Mouse (Mus musculus) hindbrain, embryonic 11.5 days (tissue): ENCODE measurements around the gene Wfs1. TPM values are rescaled to one million over a fixed set of nuclear protein-coding genes. Genes with fewer than 3 reads are reported as not detected.
A peak's percentile ranks its signal among the peaks of the same experiment; 100 is the strongest.

Experiments
- ATAC-seq: fragments of 200-750 bp; cut with Nextera tagmentation; 2 replicates; pipeline ENCODE4 v1.8.0; 2017; ENCODE audit warnings: mild to moderate bottlenecking, moderate TSS enrichment, moderate library complexity; ENCODE audit not compliant: low FRiP score
- DNase-seq: peaks from one replicate; pipeline ENCODE4 v3.0.0-alpha.2; 2015; ENCODE audit warnings: low spot score
- H3K27ac ChIP-seq: fragments of 300-500 bp; sonication (generic); 2 replicates; pipeline ENCODE4 v1.5.1; 2014; ENCODE audit warnings: mild to moderate bottlenecking, low read depth, low read length
- H3K27me3 ChIP-seq: fragments of 300-500 bp; sonication (generic); 2 replicates; pipeline ENCODE4 v1.6.1; 2014; ENCODE audit warnings: mild to moderate bottlenecking, low read length, moderate library complexity, mixed read lengths; ENCODE audit not compliant: control insufficient read depth, insufficient read depth
- H3K36me3 ChIP-seq: fragments of 300-500 bp; sonication (generic); 2 replicates; pipeline ENCODE4 v1.6.1; 2014; ENCODE audit warnings: mild to moderate bottlenecking, low read length, moderate library complexity, mixed read lengths; ENCODE audit not compliant: control insufficient read depth, insufficient read depth
- H3K4me1 ChIP-seq: fragments of 300-500 bp; sonication (generic); replicated peaks from 2 replicates; pipeline ENCODE4 v1.6.1; 2014; ENCODE audit warnings: low read length, mixed read lengths; ENCODE audit not compliant: control insufficient read depth, insufficient read depth
- H3K4me2 ChIP-seq: fragments of 300-500 bp; sonication (generic); replicated peaks from 2 replicates; pipeline ENCODE4 v1.6.1; 2014; ENCODE audit warnings: mild to moderate bottlenecking, low read depth, low read length
- H3K4me3 ChIP-seq: fragments of 300-500 bp; sonication (generic); 2 replicates; pipeline ENCODE4 v1.5.1; 2014; ENCODE audit warnings: low read depth, low read length
- H3K9ac ChIP-seq: fragments of 300-500 bp; sonication (generic); 2 replicates; pipeline ENCODE4 v1.6.1; 2014; ENCODE audit warnings: low read depth, low read length
- H3K9me3 ChIP-seq: fragments of 300-500 bp; sonication (generic); 2 replicates; pipeline ENCODE4 v1.6.1; 2016; ENCODE audit warnings: low read length; ENCODE audit not compliant: control insufficient read depth
- WGBS: fragments of 180-500 bp; shearing (Covaris S2); extraction: QIAGEN DNeasy Blood & Tissue Kit; methylation state at CpG from one replicate; pipeline ENCODE4 v1.1.7; 2014; 5-methylcytosine and 5-hydroxymethylcytosine counted together
- polyA plus RNA-seq: library from polyadenylated mRNA; unstranded; fragments of >200 nt; fragmentation: Nextera tagmentation; extraction: Ambion mirVana; gene quantifications from 2 replicates; pipeline ENCODE4 v1.2.1, GENCODE M21; 2014

The Wfs1 gene
- polyA plus RNA-seq, 1 experiment from 2014 or later: 6.0 TPM

- no peak for DNase-seq
- Histone ChIP-seq H3K27ac (no peak overlapping the region), H3K4me1 (no peaks in the 10 kb centered on the region), H3K27me3 (no peaks in the 10 kb centered on the region), H3K4me3 (no peak overlapping the region), H3K9ac (no peak overlapping the region), H3K9me3 (no peaks in the 10 kb centered on the region), H3K4me2 (no peak overlapping the region), H3K36me3 (no peaks in the 10 kb centered on the region)
- 73% methylated on average over 3 of the region's 3 CpGs for WGBS
- ATAC-seq: no peak
These were observed 59.6 kb downstream of the Wfs1 start for GRCm38 (mm10) chr5:36929376-36929775.

GRCm38 (mm10) chr5:36928701-36929100 is 60.3 kb downstream of the Wfs1 start:
- Histone ChIP-seq H3K27ac (no peak overlapping the region), H3K4me3 (no peak overlapping the region), H3K36me3 (no peaks in the 10 kb centered on the region), H3K4me2 (no peak overlapping the region), H3K4me1 (no peaks in the 10 kb centered on the region), H3K27me3 (no peaks in the 10 kb centered on the region), H3K9ac (no peak overlapping the region), H3K9me3 (no peaks in the 10 kb centered on the region)
- ATAC-seq (no peak), DNase-seq (peak; percentile 60)
- 46% methylated on average over 4 of the region's 4 CpGs for WGBS

- H3K36me3 ChIP-seq: no peaks in the 10 kb centered on the region
- WGBS: 52% methylated on average over 11 of the region's 11 CpGs
These were observed 64.9 kb downstream of the Wfs1 start for GRCm38 (mm10) chr5:36923826-36924700.

GRCm38 (mm10) chr5:36922811-36923210 is 66.2 kb downstream of the Wfs1 start:
- H3K9me3 ChIP-seq: no peaks in the 10 kb centered on the region
- no peaks in the 10 kb centered on the region for H3K4me1 ChIP-seq
- no peak overlapping the region for H3K4me2 ChIP-seq
- no peak overlapping the region for H3K27ac ChIP-seq
- H3K9ac ChIP-seq: no peak overlapping the region
- ATAC-seq (no peak), DNase-seq (no peak)
- WGBS: 74% methylated on average over 10 of the region's 10 CpGs
- no peaks in the 10 kb centered on the region for H3K36me3 ChIP-seq
- no peaks in the 10 kb centered on the region for H3K27me3 ChIP-seq
- no peak overlapping the region for H3K4me3 ChIP-seq

More at GRCm38 (mm10) chr5:36923826-36924700, 64.9 kb downstream of the Wfs1 start:
- H3K27me3 ChIP-seq: no peaks in the 10 kb centered on the region
- H3K9ac ChIP-seq: no peak overlapping the region
- no peak overlapping the region for H3K4me2 ChIP-seq
- no peak overlapping the region for H3K4me3 ChIP-seq
- H3K4me1 ChIP-seq: no peaks in the 10 kb centered on the region
- no peaks in the 10 kb centered on the region for H3K9me3 ChIP-seq
- no peak overlapping the region for H3K27ac ChIP-seq
- ATAC-seq (no peak), DNase-seq (no peak)

GRCm38 (mm10) chr5:36921871-36922270 is 67.1 kb downstream of the Wfs1 start:
- no peak overlapping the region for H3K27ac ChIP-seq
- no peak overlapping the region for H3K4me3 ChIP-seq
- WGBS: 94% methylated on average over 1 of the region's 1 CpGs
- ATAC-seq (no peak), DNase-seq (no peak)
- no peak overlapping the region for H3K4me2 ChIP-seq
- no peaks in the 10 kb centered on the region for H3K9me3 ChIP-seq
- no peaks in the 10 kb centered on the region for H3K27me3 ChIP-seq
- no peak overlapping the region for H3K9ac ChIP-seq
- H3K36me3 ChIP-seq: no peaks in the 10 kb centered on the region
- H3K4me1 ChIP-seq: no peaks in the 10 kb centered on the region

- Histone ChIP-seq H3K36me3 (no peaks in the 10 kb centered on the region), H3K4me1 (no peaks in the 10 kb centered on the region), H3K27me3 (no peaks in the 10 kb centered on the region), H3K27ac (no peak overlapping the region), H3K4me3 (no peak overlapping the region), H3K9ac (no peak overlapping the region), H3K9me3 (no peaks in the 10 kb centered on the region), H3K4me2 (no peak overlapping the region)
- ATAC-seq: 0 out of 2 replicates have a peak, but pooled peaks have one; percentile 60
- WGBS: 56% methylated on average over 1 of the region's 1 CpGs
- peak; percentile 49 for DNase-seq
These were observed 68.9 kb downstream of the Wfs1 start for GRCm38 (mm10) chr5:36920072-36920471.

GRCm38 (mm10) chr5:36918016-36918415 is 71.0 kb downstream of the Wfs1 start:
- Histone ChIP-seq H3K4me2 (no peak overlapping the region), H3K27me3 (no peaks in the 10 kb centered on the region), H3K4me1 (no peaks in the 10 kb centered on the region), H3K27ac (no peak overlapping the region), H3K9me3 (no peaks in the 10 kb centered on the region), H3K9ac (no peak overlapping the region), H3K4me3 (no peak overlapping the region), H3K36me3 (no peaks in the 10 kb centered on the region)
- DNase-seq (no peak), ATAC-seq (no peak)
- 76% methylated on average over 7 of the region's 7 CpGs for WGBS

GRCm38 (mm10) chr5:36917245-36917644 is 71.8 kb downstream of the Wfs1 start:
- no peak overlapping the region for H3K4me2 ChIP-seq
- H3K9ac ChIP-seq: no peak overlapping the region
- H3K36me3 ChIP-seq: no peaks in the 10 kb centered on the region
- H3K27ac ChIP-seq: no peak overlapping the region
- 77% methylated on average over 4 of the region's 4 CpGs for WGBS
- H3K27me3 ChIP-seq: no peaks in the 10 kb centered on the region
- DNase-seq: no peak
- H3K9me3 ChIP-seq: no peaks in the 10 kb centered on the region
- no peaks in the 10 kb centered on the region for H3K4me1 ChIP-seq
- no peak overlapping the region for H3K4me3 ChIP-seq
- no peak for ATAC-seq

GRCm38 (mm10) chr5:36916581-36916980 is 72.4 kb downstream of the Wfs1 start:
- H3K4me1 ChIP-seq: no peaks in the 10 kb centered on the region
- WGBS: 87% methylated on average over 4 of the region's 4 CpGs
- no peak overlapping the region for H3K4me2 ChIP-seq
- ATAC-seq (no peak), DNase-seq (no peak)
- no peaks in the 10 kb centered on the region for H3K9me3 ChIP-seq
- H3K9ac ChIP-seq: no peak overlapping the region
- no peak overlapping the region for H3K4me3 ChIP-seq
- no peaks in the 10 kb centered on the region for H3K27me3 ChIP-seq
- no peaks in the 10 kb centered on the region for H3K36me3 ChIP-seq
- no peak overlapping the region for H3K27ac ChIP-seq
